Mouse (Mus musculus) embryonic facial prominence, embryonic 14.5 days (tissue): Measurements from ENCODE around the gene B230307C23Rik. TPM values are rescaled to one million over a fixed set of nuclear protein-coding genes. Genes with fewer than 3 reads are reported as not detected.

Experiments used
- ATAC-seq: fragments of 200-750 bp; cut with Nextera tagmentation; 2 replicates; pipeline ENCODE4 v1.8.0; 2017; ENCODE audit warnings: low read depth, moderate number of reproducible peaks, moderate TSS enrichment
- DNase-seq: peaks from one replicate; pipeline ENCODE4 v3.0.0-alpha.2; 2015; ENCODE audit warnings: low spot score
- H3K27ac ChIP-seq: fragments of 300-500 bp; sonication (generic); replicated peaks from 2 replicates; pipeline ENCODE4 v1.5.1; 2014; ENCODE audit warnings: low read depth, mild to moderate bottlenecking, low read length, moderate library complexity
- H3K27me3 ChIP-seq: fragments of 300-500 bp; sonication (generic); replicated peaks from 2 replicates; pipeline ENCODE4 v1.6.1; 2014; ENCODE audit warnings: low read length; ENCODE audit not compliant: control insufficient read depth, insufficient read depth
- H3K36me3 ChIP-seq: fragments of 300-500 bp; sonication (generic); 2 replicates; pipeline ENCODE4 v1.6.1; 2014; ENCODE audit warnings: low read length, mixed read lengths; ENCODE audit not compliant: control insufficient read depth, insufficient read depth
- H3K4me1 ChIP-seq: fragments of 300-500 bp; sonication (generic); 2 replicates; pipeline ENCODE4 v1.6.1; 2014; ENCODE audit warnings: antibody characterized with exemption, low read length; ENCODE audit not compliant: control insufficient read depth, insufficient read depth
- H3K4me2 ChIP-seq: fragments of 300-500 bp; sonication (generic); 2 replicates; pipeline ENCODE4 v1.6.1; 2014; ENCODE audit warnings: low read depth, mild to moderate bottlenecking, low read length, moderate library complexity, mixed read lengths
- H3K4me3 ChIP-seq: fragments of 300-500 bp; sonication (generic); 2 replicates; pipeline ENCODE4 v1.5.1; 2014; ENCODE audit warnings: low read depth, mild to moderate bottlenecking, low read length
- H3K9ac ChIP-seq: fragments of 300-500 bp; sonication (generic); 2 replicates; pipeline ENCODE4 v1.6.1; 2014; ENCODE audit warnings: low read depth, mild to moderate bottlenecking, low read length, moderate library complexity, mixed read lengths
- H3K9me3 ChIP-seq: fragments of 300-500 bp; sonication (generic); 2 replicates; pipeline ENCODE4 v1.6.1; 2016; ENCODE audit warnings: low read length; ENCODE audit not compliant: control insufficient read depth
- WGBS: fragments of 180-500 bp; shearing (Covaris S2); extraction: QIAGEN DNeasy Blood & Tissue Kit; methylation state at CpG from one replicate; pipeline ENCODE4 v1.1.7; 2014; 5-methylcytosine and 5-hydroxymethylcytosine counted together
- polyA plus RNA-seq: library from polyadenylated mRNA; unstranded; fragments of >200 nt; fragmentation: Nextera tagmentation; extraction: Ambion mirVana; gene quantifications from 2 replicates; pipeline ENCODE4 v1.2.1, GENCODE M21; 2014

The B230307C23Rik gene
- polyA plus RNA-seq: 33.6 and 34.2 TPM in 2 replicates

- WGBS: 2% methylated on average over 22 of the region's 22 CpGs
- ATAC-seq (peak; percentile 99), DNase-seq (peak; percentile 95)
These were observed at the start of gene B230307C23Rik for GRCm38 (mm10) chr16:97996616-97997382. B230307C23Rik (plus strand) TSS chr16:97997315.

GRCm38 (mm10) chr16:97948836-97949235 is 48.3 kb upstream of the B230307C23Rik start:
- 75% methylated on average over 4 of the region's 4 CpGs for WGBS
- Histone ChIP-seq H3K27ac (no peak overlapping the region), H3K27me3 (no peaks in the 10 kb centered on the region), H3K4me2 (no peak overlapping the region), H3K4me1 (no peaks in the 10 kb centered on the region), H3K36me3 (peaks cover 49% of the 10 kb centered on the region), H3K9ac (no peak overlapping the region), H3K9me3 (no peaks in the 10 kb centered on the region), H3K4me3 (no peak overlapping the region)
- DNase-seq (no peak), ATAC-seq (no peak)

More at GRCm38 (mm10) chr16:97996616-97997382, at the start of gene B230307C23Rik:
- Histone ChIP-seq H3K4me3 (peak within 1 kb of the TSS; percentile 55), H3K27ac (peak within 1 kb of the TSS; percentile 83), H3K36me3 (peaks cover 5% of the 10 kb centered on the region; the same call in 1 of the 2 replicates), H3K4me2 (peak within 1 kb of the TSS; percentile 72), H3K9ac (peak within 1 kb of the TSS; percentile 62), H3K9me3 (peaks cover 13% of the 10 kb centered on the region), H3K27me3 (no peaks in the 10 kb centered on the region), H3K4me1 (peaks cover 3% of the 10 kb centered on the region; the same call in 1 of the 2 replicates)

GRCm38 (mm10) chr16:97950061-97950460 is 47.1 kb upstream of the B230307C23Rik start:
- no peak overlapping the region for H3K4me2 ChIP-seq

GRCm38 (mm10) chr16:97952371-97952770 is 44.7 kb upstream of the B230307C23Rik start:
- Histone ChIP-seq H3K36me3 (peaks cover 77% of the 10 kb centered on the region), H3K27ac (no peak overlapping the region), H3K27me3 (no peaks in the 10 kb centered on the region), H3K9ac (no peak overlapping the region), H3K4me3 (no peak overlapping the region), H3K4me1 (no peaks in the 10 kb centered on the region), H3K9me3 (no peaks in the 10 kb centered on the region), H3K4me2 (no peak overlapping the region)
- WGBS: 86% methylated on average over 4 of the region's 4 CpGs
- ATAC-seq: no peak
- DNase-seq: no peak

More at GRCm38 (mm10) chr16:97950061-97950460, 47.1 kb upstream of the B230307C23Rik start:
- Histone ChIP-seq H3K9me3 (no peaks in the 10 kb centered on the region), H3K36me3 (peaks cover 61% of the 10 kb centered on the region), H3K4me1 (no peaks in the 10 kb centered on the region), H3K27me3 (no peaks in the 10 kb centered on the region), H3K4me3 (no peak overlapping the region), H3K27ac (no peak overlapping the region), H3K9ac (no peak overlapping the region)
- ATAC-seq (no peak), DNase-seq (no peak)
- WGBS: 95% methylated on average over 8 of the region's 8 CpGs

GRCm38 (mm10) chr16:97952801-97953200 is 44.3 kb upstream of the B230307C23Rik start:
- H3K9ac ChIP-seq: no peak overlapping the region
- H3K36me3 ChIP-seq: peaks cover 77% of the 10 kb centered on the region
- H3K9me3 ChIP-seq: no peaks in the 10 kb centered on the region
- H3K4me3 ChIP-seq: no peak overlapping the region
- 89% methylated on average over 9 of the region's 9 CpGs for WGBS
- no peak overlapping the region for H3K4me2 ChIP-seq
- H3K27me3 ChIP-seq: no peaks in the 10 kb centered on the region
- H3K27ac ChIP-seq: no peak overlapping the region
- no peaks in the 10 kb centered on the region for H3K4me1 ChIP-seq
- DNase-seq (no peak), ATAC-seq (no peak)

- Histone ChIP-seq H3K4me2 (no peak overlapping the region), H3K36me3 (peaks cover 77% of the 10 kb centered on the region), H3K4me3 (no peak overlapping the region), H3K4me1 (no peaks in the 10 kb centered on the region), H3K9me3 (no peaks in the 10 kb centered on the region), H3K27me3 (no peaks in the 10 kb centered on the region), H3K9ac (no peak overlapping the region), H3K27ac (no peak overlapping the region)
- WGBS: 84% methylated on average over 2 of the region's 2 CpGs
- DNase-seq (no peak), ATAC-seq (no peak)
These were observed 43.8 kb upstream of the B230307C23Rik start for GRCm38 (mm10) chr16:97953300-97953699.

- DNase-seq: no peak
- no peak overlapping the region for H3K9ac ChIP-seq
- no peak overlapping the region for H3K4me2 ChIP-seq
- H3K4me1 ChIP-seq: peaks cover 4% of the 10 kb centered on the region; the same call in 1 of the 2 replicates
- no peak overlapping the region for H3K27ac ChIP-seq
- no peak overlapping the region for H3K4me3 ChIP-seq
- H3K27me3 ChIP-seq: no peaks in the 10 kb centered on the region
- 83% methylated on average over 2 of the region's 2 CpGs for WGBS
- no peaks in the 10 kb centered on the region for H3K9me3 ChIP-seq
- no peak for ATAC-seq
- peaks cover 56% of the 10 kb centered on the region for H3K36me3 ChIP-seq
These were observed 41.1 kb upstream of the B230307C23Rik start for GRCm38 (mm10) chr16:97956011-97956410.

- Histone ChIP-seq H3K9me3 (no peaks in the 10 kb centered on the region), H3K27me3 (no peaks in the 10 kb centered on the region), H3K4me3 (no peak overlapping the region), H3K36me3 (peaks cover 40% of the 10 kb centered on the region), H3K27ac (no peak overlapping the region), H3K4me1 (peaks cover 8% of the 10 kb centered on the region; the same call in 1 of the 2 replicates), H3K4me2 (no peak overlapping the region), H3K9ac (no peak overlapping the region)
- no peak for ATAC-seq
- DNase-seq: peak; percentile 36
These were observed 39.5 kb upstream of the B230307C23Rik start for GRCm38 (mm10) chr16:97957626-97958025.
